Mouse (Mus musculus) left cerebral cortex, adult 2 months (tissue): Measurements from ENCODE around the gene Asap2. TPM values are rescaled to one million over a fixed set of nuclear protein-coding genes. Genes with fewer than 3 reads are reported as not detected.

Source experiments
- DNase-seq, 2 experiments: peaks; one replicate each; pipeline ENCODE4 v3.0.0; 2021 to 2022; ENCODE audit warnings: low spot score in 2 of 2, mixed read lengths in 1 of 2; ENCODE audit errors: extremely low spot score in 1 of 2
- H3K27ac ChIP-seq: fragments of 200-600 bp; 2 replicates; pipeline ENCODE4 v1.8.1; 2022
- H3K4me3 ChIP-seq: fragments of 200-600 bp; 2 replicates; pipeline ENCODE4 v1.8.1; 2022
- CTCF ChIP-seq: fragments of 200-600 bp; IDR thresholded peaks from 2 replicates; pipeline ENCODE4 v1.8.1; 2022; ENCODE audit warnings: antibody characterized with exemption, mild to moderate bottlenecking, moderate library complexity
- intact Hi-C: fragments of 180-260 bp; cut with DNase I; formaldehyde crosslinking; loops from one replicate; pipeline ENCODE4 v1.15.1; 2025
- total RNA-seq, 2 experiments: library from RNA; stranded (reverse); gene quantifications; 2 replicates each; pipeline ENCODE4 v1.2.3; 2021

Asap2 gene
- total RNA-seq, 2 experiments from 2014 or later: 41.7 TPM

- no peak for TF ChIP-seq CTCF
- intact Hi-C loops: loop anchor here (1.0 to 10.0 kb wide), 2 partner anchors 41 to 67 kb away; no protein-coding TSS in a partner anchor
- H3K4me3 ChIP-seq: no peak overlapping the region
- no peak overlapping the region; the same call in 1 of the 2 replicates for H3K27ac ChIP-seq
- no peak for DNase-seq
Measured at GRCm38 (mm10) chr12:21201485-21202269, 211.4 kb downstream of the Asap2 start.

GRCm38 (mm10) chr12:21204701-21205312, 214.5 kb downstream of the Asap2 start:
- Histone ChIP-seq H3K4me3 (no peak overlapping the region), H3K27ac (no peak overlapping the region)
- DNase-seq: no peak
- TF ChIP-seq CTCF: no peak
- intact Hi-C loops: loop anchor here (5.0 to 10.0 kb wide), 2 partner anchors 70 to 93 kb away; no protein-coding TSS in a partner anchor

- H3K4me3 ChIP-seq: no peak overlapping the region
- H3K27ac ChIP-seq: no peak overlapping the region
- no peak for TF ChIP-seq CTCF
- DNase-seq: no peak
- intact Hi-C loops: loop anchor here (5.0 to 10.0 kb wide), 2 partner anchors 71 to 93 kb away; no protein-coding TSS in a partner anchor
Measured at GRCm38 (mm10) chr12:21205799-21206198, 215.5 kb downstream of the Asap2 start.

- no peak for TF ChIP-seq CTCF
Measured at GRCm38 (mm10) chr12:21207422-21207821, 217.2 kb downstream of the Asap2 start.

GRCm38 (mm10) chr12:21208172-21208795, 218.0 kb downstream of the Asap2 start:
- intact Hi-C loops: loop anchor here (5.0 to 10.0 kb wide), 2 partner anchors 73 to 96 kb away; no protein-coding TSS in a partner anchor
- Histone ChIP-seq H3K4me3 (no peak overlapping the region), H3K27ac (peak overlapping the region; percentile 38; the same call in 1 of the 2 replicates)
- TF ChIP-seq CTCF: no peak
- DNase-seq: no peak

More at GRCm38 (mm10) chr12:21207422-21207821, 217.2 kb downstream of the Asap2 start:
- intact Hi-C loops: loop anchor here (5.0 to 10.0 kb wide), 2 partner anchors 73 to 95 kb away; no protein-coding TSS in a partner anchor
- no peak for DNase-seq
- Histone ChIP-seq H3K4me3 (no peak overlapping the region), H3K27ac (no peak overlapping the region)

- intact Hi-C loops: loop anchor here (5.0 to 10.0 kb wide), 2 partner anchors 74 to 97 kb away; no protein-coding TSS in a partner anchor
- TF ChIP-seq CTCF: no peak
Measured at GRCm38 (mm10) chr12:21209273-21209672, 219.0 kb downstream of the Asap2 start.

GRCm38 (mm10) chr12:21212876-21213275, 222.6 kb downstream of the Asap2 start:
- Histone ChIP-seq H3K4me3 (no peak overlapping the region), H3K27ac (no peak overlapping the region)
- intact Hi-C loops: no loop called here
- no peak for TF ChIP-seq CTCF
- no peak for DNase-seq

More at GRCm38 (mm10) chr12:21209273-21209672, 219.0 kb downstream of the Asap2 start:
- H3K27ac ChIP-seq: peak overlapping the region; percentile 41; the same call in 1 of the 2 replicates
- H3K4me3 ChIP-seq: no peak overlapping the region
- DNase-seq: no peak

GRCm38 (mm10) chr12:21214551-21215165, 224.4 kb downstream of the Asap2 start:
- no peak for DNase-seq
- intact Hi-C loops: no loop called here
- Histone ChIP-seq H3K4me3 (no peak overlapping the region), H3K27ac (no peak overlapping the region)
- TF ChIP-seq CTCF: no peak

- Histone ChIP-seq H3K4me3 (no peak overlapping the region), H3K27ac (peak overlapping the region; percentile 32; the same call in 1 of the 2 replicates)
- no peak for DNase-seq
- TF ChIP-seq CTCF: no peak
- intact Hi-C loops: no loop called here
Measured at GRCm38 (mm10) chr12:21217776-21218444, 227.7 kb downstream of the Asap2 start.

GRCm38 (mm10) chr12:21220596-21220995, 230.3 kb downstream of the Asap2 start:
- H3K27ac ChIP-seq: peak overlapping the region; percentile 55; the same call in 1 of the 2 replicates
- intact Hi-C loops: no loop called here
- DNase-seq: no peak

GRCm38 (mm10) chr12:21223923-21224322, 233.7 kb downstream of the Asap2 start:
- TF ChIP-seq CTCF: no peak
- intact Hi-C loops: no loop called here
- Histone ChIP-seq H3K27ac (no peak overlapping the region), H3K4me3 (no peak overlapping the region)
- no peak for DNase-seq

More at GRCm38 (mm10) chr12:21220596-21220995, 230.3 kb downstream of the Asap2 start:
- H3K4me3 ChIP-seq: no peak overlapping the region
- TF ChIP-seq CTCF: peak; percentile 16; the same call in 1 of the 2 replicates
